9 mouse cellular contexts compared by ENCODE assay signal in genomic region chr17:24676187-24676586, GRCm38 (mm10). TPM values are rescaled to one million over a fixed set of nuclear protein-coding genes. Genes with fewer than 3 reads are reported as not detected.
DNase-seq lines count a peak whose midpoint lies in the region; ATAC-seq and TF ChIP-seq lines count a peak whose summit lies in the region.
"Had no signal": no experiment of that assay in that cellular context is flagged by ENCODE, and none has a peak within 500 bp of the region (broad histone marks: within the 10 kb centered on the region; RNA-seq: fewer than 3 reads in every experiment).

No protein-coding gene starts in this region.

- no peaks in the 10 kb centered on the region for H3K9me3 ChIP-seq in heart, embryonic 13.5 days
- H3K9me3 ChIP-seq in limb, embryonic 10.5 days (replicated peaks): no peaks in the 10 kb centered on the region
- H3K9me3 ChIP-seq in neural tube, embryonic 14.5 days (ENCODE audit: control insufficient read depth, low read length): no peaks in the 10 kb centered on the region

- no peaks in the 10 kb centered on the region for H3K27me3 ChIP-seq in heart, embryonic 13.5 days (replicated peaks)
- no peaks in the 10 kb centered on the region for H3K27me3 ChIP-seq in limb, embryonic 10.5 days (ENCODE audit: low read depth, poor library complexity, severe bottlenecking)
- no peaks in the 10 kb centered on the region for H3K27me3 ChIP-seq in neural tube, embryonic 14.5 days (ENCODE audit: control insufficient read depth, insufficient read depth, low read length)

- peaks cover 35% of the 10 kb centered on the region for H3K4me1 ChIP-seq in heart, embryonic 13.5 days
- peaks cover 35% of the 10 kb centered on the region for H3K4me1 ChIP-seq in limb, embryonic 10.5 days
- H3K4me1 ChIP-seq in neural tube, embryonic 14.5 days (ENCODE audit: control insufficient read depth, insufficient read depth, low read length): peaks cover 11% of the 10 kb centered on the region

- H3K4me2 ChIP-seq in heart, embryonic 13.5 days: no peak overlapping the region
- H3K4me2 ChIP-seq in neural tube, embryonic 14.5 days (ENCODE audit: low read depth, low read length): no peak overlapping the region

- H3K36me3 ChIP-seq in heart, embryonic 13.5 days: peaks cover 50% of the 10 kb centered on the region
- H3K36me3 ChIP-seq in limb, embryonic 10.5 days: peaks cover 66% of the 10 kb centered on the region
- H3K36me3 ChIP-seq in neural tube, embryonic 14.5 days (ENCODE audit: control insufficient read depth, insufficient read depth, low read length): peaks cover 45% of the 10 kb centered on the region

- no peak for ATAC-seq in heart, embryonic 13.5 days (ENCODE audit: extremely low read depth, insufficient number of reproducible peaks, low FRiP score, low TSS enrichment)
- peak; percentile 19; the same call in 1 of the 2 replicates for ATAC-seq in neural tube, embryonic 14.5 days (ENCODE audit: low read depth)

- no peak overlapping the region for H3K4me3 ChIP-seq in left cerebral cortex, adult 2 months
- no peak overlapping the region for H3K4me3 ChIP-seq in heart, embryonic 13.5 days
- no peak overlapping the region for H3K4me3 ChIP-seq in limb, embryonic 10.5 days
- no peak overlapping the region for H3K4me3 ChIP-seq in neural tube, embryonic 14.5 days (ENCODE audit: low read depth, low read length)
- H3K4me3 ChIP-seq: myocyte had no signal

- TF ChIP-seq CTCF in left cerebral cortex, adult 2 months (IDR thresholded peaks at IDR 0.05): peak; percentile 74

- DNase-seq in left cerebral cortex, adult 2 months (ENCODE audit: extremely low spot score in 1 of 2, low spot score in 2 of 2): peak; percentile 54 to 56
- DNase-seq in left cerebral cortex, postnatal 36 days (ENCODE audit: low spot score in 2 of 2): no peak
- DNase-seq in MN1 (ENCODE audit: low spot score): peak; percentile 80
- peak; percentile 67 to 82 for DNase-seq in cerebellum, postnatal 25 days
- DNase-seq in limb, embryonic 10.5 days (ENCODE audit: low spot score): peak; percentile 77
- DNase-seq in yolk sac, embryonic 10.5 days (ENCODE audit: low spot score): no peak

- H3K27ac ChIP-seq in left cerebral cortex, adult 2 months: no peak overlapping the region
- H3K27ac ChIP-seq in heart, embryonic 13.5 days (replicated peaks): no peak overlapping the region
- no peak overlapping the region for H3K27ac ChIP-seq in limb, embryonic 10.5 days
- no peak overlapping the region for H3K27ac ChIP-seq in neural tube, embryonic 14.5 days (ENCODE audit: low read depth, low read length)

- intact Hi-C loops in left cerebral cortex, adult 2 months (cut with DNase I): no loop called here
- intact Hi-C loops in left cerebral cortex, postnatal 36 days (cut with DNase I): no loop called here

- H3K9ac ChIP-seq in heart, embryonic 13.5 days: 0 out of 2 replicates have a peak overlapping the region, but pooled peaks have one; percentile 2
- no peak overlapping the region for H3K9ac ChIP-seq in neural tube, embryonic 14.5 days (replicated peaks; ENCODE audit: low read depth, low read length)

- WGBS in heart, embryonic 13.5 days: 57% methylated on average over 2 of the region's 2 CpGs
- 80% methylated on average over 2 of the region's 2 CpGs for WGBS in limb, embryonic 10.5 days
- WGBS in neural tube, embryonic 14.5 days: 49% methylated on average over 2 of the region's 2 CpGs

RNA-seq across cellular contexts. Expression of gene Zfp598, which starts 6.7 kb away (rescaled TPM):
- 10 to 100 TPM; 41.6 to 49.0 TPM for total RNA-seq in left cerebral cortex, adult 2 months (2021)
- 10 to 100 TPM; 30.5 to 45.1 TPM for total RNA-seq in left cerebral cortex, postnatal 36 days (2021)
- polyA plus RNA-seq in heart, embryonic 13.5 days (2015; fragmentation: Nextera tagmentation; extraction: Ambion mirVana): 15.1 and 15.8 TPM in 2 replicates
- polyA plus RNA-seq in limb, embryonic 10.5 days (2016; fragmentation: Nextera tagmentation; extraction: Ambion mirVana): 34.5 and 36.7 TPM in 2 replicates
- polyA plus RNA-seq in neural tube, embryonic 14.5 days (2014; fragmentation: Nextera tagmentation; extraction: Ambion mirVana): 22.6 and 24.5 TPM in 2 replicates

RNA-seq across cellular contexts. Expression of gene Syngr3, which starts 13.6 kb away (rescaled TPM):
- 100 to 1,000 TPM; 177 to 188 TPM for total RNA-seq in left cerebral cortex, adult 2 months (2021)
- total RNA-seq in left cerebral cortex, postnatal 36 days (2021): 100 to 1,000 TPM; 179 to 200 TPM
- 0.59 and 0.83 TPM in 2 replicates for polyA plus RNA-seq in heart, embryonic 13.5 days (2015; fragmentation: Nextera tagmentation; extraction: Ambion mirVana)
- polyA plus RNA-seq in limb, embryonic 10.5 days (2016; fragmentation: Nextera tagmentation; extraction: Ambion mirVana): 5.2 and 7.0 TPM in 2 replicates
- 154 and 196 TPM in 2 replicates for polyA plus RNA-seq in neural tube, embryonic 14.5 days (2014; fragmentation: Nextera tagmentation; extraction: Ambion mirVana)

RNA-seq across cellular contexts. Expression of gene Npw, which starts 17.9 kb away (rescaled TPM):
- 1 to 10 TPM in 1 of 2 experiments, under 1 TPM in 1; 0.58 to 1.4 TPM for total RNA-seq in left cerebral cortex, adult 2 months (2021)
- 1 to 10 TPM; 1.1 to 1.3 TPM for total RNA-seq in left cerebral cortex, postnatal 36 days (2021)
- not detected in 2 replicates for polyA plus RNA-seq in heart, embryonic 13.5 days (2015; fragmentation: Nextera tagmentation; extraction: Ambion mirVana)
- polyA plus RNA-seq in limb, embryonic 10.5 days (2016; fragmentation: Nextera tagmentation; extraction: Ambion mirVana): 0.88 and 1.1 TPM in 2 replicates
- polyA plus RNA-seq in neural tube, embryonic 14.5 days (2014; fragmentation: Nextera tagmentation; extraction: Ambion mirVana): not detected in 2 replicates
- polyA plus RNA-seq: myocyte had no signal

RNA-seq across cellular contexts. Expression of gene Gfer, which starts 19.8 kb away (rescaled TPM):
- 10 to 100 TPM; 20.0 to 23.2 TPM for total RNA-seq in left cerebral cortex, adult 2 months (2021)
- 10 to 100 TPM; 18.2 TPM for total RNA-seq in left cerebral cortex, postnatal 36 days (2021)
- 31.4 and 31.9 TPM in 2 replicates for polyA plus RNA-seq in heart, embryonic 13.5 days (2015; fragmentation: Nextera tagmentation; extraction: Ambion mirVana)
- 52.9 and 61.2 TPM in 2 replicates for polyA plus RNA-seq in limb, embryonic 10.5 days (2016; fragmentation: Nextera tagmentation; extraction: Ambion mirVana)
- polyA plus RNA-seq in neural tube, embryonic 14.5 days (2014; fragmentation: Nextera tagmentation; extraction: Ambion mirVana): 37.0 and 40.1 TPM in 2 replicates

RNA-seq across cellular contexts. Expression of gene Noxo1, which starts 19.8 kb away (rescaled TPM):
- 1 to 10 TPM; 3.2 to 3.9 TPM for total RNA-seq in left cerebral cortex, adult 2 months (2021)
- total RNA-seq in left cerebral cortex, postnatal 36 days (2021): 1 to 10 TPM; 2.1 to 2.9 TPM
- 1.1 TPM in 2 replicates for polyA plus RNA-seq in heart, embryonic 13.5 days (2015; fragmentation: Nextera tagmentation; extraction: Ambion mirVana)
- polyA plus RNA-seq in limb, embryonic 10.5 days (2016; fragmentation: Nextera tagmentation; extraction: Ambion mirVana): 0.59 and 2.3 TPM in 2 replicates
- polyA plus RNA-seq in neural tube, embryonic 14.5 days (2014; fragmentation: Nextera tagmentation; extraction: Ambion mirVana): 1.3 and 3.3 TPM in 2 replicates

Comparison
In these comparisons a context has a peak if more than half of its experiments do, and no peak if none do; other contexts are left out.
1. DNase-seq: peak in left cerebral cortex, adult 2 months (2 of 2), MN1 (single experiment), cerebellum, postnatal 25 days (2 of 2) and limb, embryonic 10.5 days (single experiment); none in left cerebral cortex, postnatal 36 days (0 of 2) and yolk sac, embryonic 10.5 days (single experiment).
2. RNA of gene Syngr3, which starts 13.6 kb away (polyA plus RNA-seq): 154 to 196 TPM in neural tube, embryonic 14.5 days; 5.2 to 7.0 TPM in limb, embryonic 10.5 days and 0.59 to 0.83 TPM in heart, embryonic 13.5 days; every median in the first group is over 10 times any median in the second.